Mouse (Mus musculus): ENCODE data around the gene Rbfox3.
A peak's percentile ranks its signal among the peaks of the same experiment; 100 is the strongest.

The Rbfox3 gene

DNA sequence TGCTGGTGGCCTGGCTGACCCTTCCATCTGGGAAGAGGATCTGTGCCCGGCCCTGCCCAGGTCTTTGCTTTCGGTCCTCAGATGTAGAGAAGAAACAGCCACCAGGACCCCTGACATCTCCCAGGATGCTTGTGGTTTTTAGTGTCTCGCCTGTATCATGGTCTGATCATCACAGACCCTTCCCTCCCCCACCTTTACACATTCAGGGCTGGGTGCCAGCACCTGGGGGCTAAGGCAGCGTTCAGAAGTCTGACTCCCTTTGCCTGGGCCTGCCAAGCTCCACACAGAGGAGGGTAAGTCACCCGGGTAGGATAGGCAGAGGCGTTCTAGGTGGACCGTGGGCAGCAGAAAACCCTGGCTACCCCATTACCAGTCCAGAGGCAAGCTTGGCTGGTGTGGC lies 403.1 kb downstream of the Rbfox3 start:
- no peak for DNase-seq (ENCODE audit: low spot score in 2 of 2)

DNA sequence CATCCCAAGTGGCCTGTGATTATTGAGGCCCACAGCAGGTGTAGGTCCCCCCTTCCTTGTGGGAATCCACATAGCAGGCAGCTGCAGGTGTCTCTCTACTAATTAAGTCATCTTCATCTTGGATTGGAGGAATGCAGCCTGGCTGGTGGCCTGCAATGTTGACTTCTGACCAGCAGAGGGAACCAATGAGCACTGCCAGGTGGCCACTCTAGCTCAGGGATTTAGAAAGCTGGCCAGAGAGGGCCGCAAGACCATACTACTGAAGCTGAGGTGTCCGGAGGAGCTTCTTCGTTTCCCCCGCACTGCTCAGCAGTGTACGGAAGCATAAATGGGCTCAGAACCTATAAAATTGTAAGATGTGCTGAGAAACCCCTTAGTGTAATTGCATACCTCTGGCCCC lies 403.5 kb downstream of the Rbfox3 start:
- peak; percentile 81 to 88 for DNase-seq (ENCODE audit: low spot score in 2 of 2)

DNA sequence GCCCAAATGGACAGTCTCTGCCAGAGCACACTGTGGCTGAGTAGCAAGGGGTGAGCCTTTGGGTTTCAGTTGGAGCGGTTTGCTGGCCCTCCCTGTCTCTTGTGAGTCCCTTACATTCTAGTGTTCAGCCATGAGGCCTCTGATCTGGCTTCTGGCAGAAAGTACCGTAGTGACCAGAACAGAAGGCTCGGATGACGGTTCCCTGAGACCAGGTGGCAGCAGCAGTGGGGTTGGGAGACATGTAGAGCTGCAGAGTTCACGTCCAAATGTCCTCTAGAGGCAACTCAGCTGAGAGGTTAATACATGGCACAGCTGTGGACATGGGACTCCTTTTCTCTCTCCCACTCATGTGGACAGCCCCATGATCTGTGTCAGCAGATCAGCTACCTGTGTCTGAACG lies 404.3 kb downstream of the Rbfox3 start:
- DNase-seq (ENCODE audit: low spot score in 2 of 2) = no peak

DNA sequence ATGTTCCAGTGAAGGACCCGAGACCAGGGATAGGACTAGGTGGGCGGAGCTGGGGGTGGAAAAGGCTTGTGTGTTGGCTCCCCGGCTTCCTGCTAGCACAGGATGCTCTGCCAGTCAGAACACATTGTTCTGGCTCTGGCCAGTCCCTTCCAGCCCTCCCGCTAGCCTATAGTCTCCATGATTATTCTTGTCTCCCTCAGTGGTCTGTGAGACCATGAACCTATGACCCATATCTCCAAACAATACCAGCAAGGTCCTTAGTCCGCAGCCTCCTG lies 407.3 kb downstream of the Rbfox3 start:
- DNase-seq (ENCODE audit: low spot score in 2 of 2) = no peak

DNA sequence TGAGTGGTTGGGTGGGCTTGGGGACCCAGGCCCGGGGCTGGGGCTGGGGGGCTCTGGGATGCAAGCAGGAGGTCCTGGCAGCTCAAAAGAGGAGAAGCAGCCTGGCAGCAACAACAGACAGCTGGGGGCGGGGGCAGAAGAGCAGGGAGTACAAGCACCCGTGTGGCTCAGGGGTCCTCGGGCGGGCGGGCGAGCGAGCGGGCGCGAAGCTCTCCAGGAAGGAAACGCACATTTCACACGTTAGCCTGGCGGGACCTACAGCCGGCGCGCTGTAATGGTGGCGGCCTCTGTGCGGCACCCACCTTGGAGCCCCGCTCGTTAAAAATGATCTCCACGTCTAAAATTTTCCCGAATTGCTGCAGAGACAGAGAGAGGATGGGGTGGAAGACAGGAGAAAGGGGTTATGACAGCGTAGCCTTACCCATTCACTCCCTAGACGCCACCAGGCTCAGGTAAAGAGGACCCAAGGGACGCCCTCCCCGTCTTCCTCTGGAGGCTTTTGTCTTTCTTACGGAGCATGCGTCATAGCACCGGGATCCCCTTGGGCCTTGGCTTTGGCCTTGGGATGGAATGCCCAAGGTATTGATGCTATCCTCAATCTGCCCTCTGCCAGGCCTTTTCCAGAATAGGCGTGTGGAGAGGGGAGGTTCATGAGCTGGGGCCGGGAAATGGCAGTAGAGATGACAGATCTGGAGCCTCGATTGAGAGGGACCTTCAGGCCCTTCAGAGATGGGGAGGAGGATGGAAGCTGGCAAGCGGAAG lies 407.8 kb downstream of the Rbfox3 start:
- no peak for DNase-seq (ENCODE audit: low spot score in 2 of 2)

DNA sequence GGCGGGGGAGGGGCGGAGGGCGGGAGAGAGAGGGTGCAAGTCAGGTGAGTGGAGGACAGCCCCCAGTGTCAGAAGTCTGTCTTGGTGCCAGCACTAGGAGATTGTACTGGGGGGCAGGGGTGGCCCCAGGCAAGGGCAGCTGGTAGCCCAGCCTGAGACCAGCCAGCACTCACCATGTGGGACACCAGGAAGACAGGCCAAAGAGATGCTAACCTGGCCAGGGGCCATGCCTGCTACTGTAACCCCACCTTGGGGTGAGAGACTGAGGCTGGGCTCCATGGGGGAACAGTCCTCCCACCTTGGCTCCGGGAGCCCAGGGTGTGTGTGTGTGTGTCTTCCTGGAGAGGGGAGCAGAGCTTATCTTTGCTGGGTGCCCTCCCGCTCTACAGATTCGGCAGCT lies 408.4 kb downstream of the Rbfox3 start:
- DNase-seq (ENCODE audit: low spot score in 2 of 2) = no peak

DNA sequence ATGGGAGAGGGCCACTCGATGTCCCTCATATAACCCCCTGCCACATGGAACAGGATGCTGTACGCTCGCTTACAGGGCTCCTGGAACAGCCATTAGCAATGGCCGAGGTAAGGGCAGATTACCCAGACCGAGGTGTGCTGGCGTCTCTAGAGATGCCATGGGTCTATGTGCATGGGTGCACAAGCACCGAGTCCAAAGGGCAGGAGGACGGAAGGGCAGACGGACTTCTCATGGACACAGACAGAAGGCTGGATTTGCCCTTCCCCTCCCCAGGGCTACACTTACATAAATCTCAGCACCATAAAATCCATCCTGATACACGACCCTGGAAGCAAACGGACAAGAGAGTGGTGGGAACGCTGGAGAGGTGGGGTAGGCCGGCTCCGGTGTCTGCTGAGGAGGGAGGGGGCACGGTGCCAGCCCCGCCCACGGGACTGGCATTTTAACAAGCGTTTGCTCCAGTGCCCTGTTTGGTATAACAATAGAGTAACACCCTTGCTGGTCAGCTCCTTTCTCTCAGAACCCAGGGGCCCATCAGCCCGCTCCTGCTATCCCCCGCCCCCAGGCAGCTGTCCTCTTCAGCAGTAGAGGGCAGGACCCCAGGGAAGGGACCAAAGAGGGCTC lies 415.2 kb downstream of the Rbfox3 start:
- no peak for DNase-seq (ENCODE audit: low spot score in 2 of 2)

DNA sequence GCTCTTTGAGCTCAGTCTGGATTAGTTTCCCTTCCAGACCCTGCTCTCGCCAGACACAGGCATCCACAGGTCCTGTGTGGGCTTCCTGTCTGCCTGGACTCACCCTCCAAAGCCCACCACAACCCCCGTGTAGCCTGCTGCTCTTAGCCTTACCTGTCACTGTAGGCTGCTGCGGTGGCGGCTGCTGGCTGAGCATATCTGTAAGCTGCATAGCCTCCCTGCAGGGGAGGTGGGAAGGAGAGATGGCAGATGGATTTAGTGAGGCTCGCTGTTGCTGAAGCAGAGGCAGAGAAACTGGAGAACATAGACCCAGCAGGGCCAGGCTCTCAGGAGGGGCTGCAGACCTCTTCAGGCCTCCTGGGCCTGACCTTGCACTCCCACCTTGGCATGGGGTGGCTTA lies 416.3 kb downstream of the Rbfox3 start:
- DNase-seq (ENCODE audit: low spot score in 2 of 2) = peak in 1 of 2 experiments; percentile 66

DNA sequence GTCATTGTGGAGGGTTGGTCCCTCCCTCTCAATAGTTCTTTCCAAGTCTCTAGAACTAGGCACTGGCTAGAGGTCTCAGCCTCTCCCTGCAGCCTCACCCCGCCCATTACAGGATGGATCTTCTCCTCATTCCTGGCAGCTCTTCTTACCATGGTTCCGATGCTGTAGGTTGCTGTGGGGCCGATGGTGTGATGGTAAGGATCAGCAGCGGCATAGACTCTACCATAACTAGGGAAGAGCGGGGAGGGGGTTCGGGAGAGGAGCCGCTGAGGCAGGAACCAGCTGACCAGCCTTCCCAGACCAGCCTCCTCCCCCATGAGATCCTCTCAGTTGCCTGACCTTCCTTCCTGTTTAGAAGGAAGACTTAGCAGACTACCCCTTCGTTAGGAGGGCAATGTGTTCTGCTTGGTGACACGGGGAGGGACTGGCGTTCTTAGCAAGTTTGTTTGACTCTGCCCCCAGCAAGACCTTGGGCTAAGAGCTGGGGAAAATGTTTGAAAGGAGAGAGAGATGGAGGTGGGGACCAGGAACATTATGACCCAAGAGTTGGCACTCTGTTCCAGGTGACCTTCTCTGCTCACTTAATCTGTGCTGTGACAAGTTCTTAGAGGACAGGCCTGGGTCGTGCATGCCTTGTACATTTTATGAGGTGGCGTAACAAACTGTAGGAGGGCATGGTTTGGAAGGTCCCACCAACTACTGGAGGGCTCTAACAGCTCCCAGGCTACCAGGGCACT lies 417.2 kb downstream of the Rbfox3 start:
- no peak for DNase-seq (ENCODE audit: low spot score in 2 of 2)

DNA sequence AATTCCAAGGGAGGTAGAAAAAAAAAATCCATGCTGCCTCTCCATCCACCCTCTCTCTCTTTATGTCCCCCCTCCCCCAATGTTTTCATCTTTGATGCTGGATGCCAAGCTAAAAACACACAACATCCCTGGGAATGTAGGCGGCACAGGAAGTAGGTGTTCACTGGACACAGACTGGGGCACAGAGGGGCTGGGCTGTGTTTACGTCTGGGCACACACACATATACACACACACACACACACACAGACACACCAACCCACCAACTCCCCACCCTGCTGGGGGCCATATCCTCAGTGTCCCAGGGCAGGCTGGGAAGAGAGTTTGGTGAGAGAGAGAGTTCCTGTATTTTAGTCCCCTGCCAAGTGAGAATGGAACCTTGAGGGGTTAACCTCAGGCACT lies 417.9 kb downstream of the Rbfox3 start:
- no peak for DNase-seq (ENCODE audit: low spot score in 2 of 2)

DNA sequence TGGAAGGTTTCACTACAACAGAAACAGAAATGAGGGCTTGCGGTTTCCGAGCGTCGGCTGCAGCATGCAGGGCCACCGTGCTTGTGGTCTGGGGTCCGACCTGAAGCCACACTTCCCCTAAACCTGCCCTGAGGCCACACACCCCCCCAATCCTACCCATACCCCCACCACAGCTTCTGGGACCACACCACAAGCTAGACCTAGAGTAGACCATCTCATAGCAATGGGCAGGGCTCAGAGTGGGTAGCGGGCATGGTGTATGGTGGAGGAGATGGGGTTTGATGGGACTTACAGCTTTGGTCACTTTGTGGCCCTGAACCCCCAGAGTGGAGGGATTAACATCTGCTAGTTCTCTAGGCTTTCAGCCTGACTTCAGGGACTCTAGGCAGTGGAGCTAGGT lies 420.2 kb downstream of the Rbfox3 start:
- no peak for DNase-seq (ENCODE audit: low spot score in 2 of 2)

DNA sequence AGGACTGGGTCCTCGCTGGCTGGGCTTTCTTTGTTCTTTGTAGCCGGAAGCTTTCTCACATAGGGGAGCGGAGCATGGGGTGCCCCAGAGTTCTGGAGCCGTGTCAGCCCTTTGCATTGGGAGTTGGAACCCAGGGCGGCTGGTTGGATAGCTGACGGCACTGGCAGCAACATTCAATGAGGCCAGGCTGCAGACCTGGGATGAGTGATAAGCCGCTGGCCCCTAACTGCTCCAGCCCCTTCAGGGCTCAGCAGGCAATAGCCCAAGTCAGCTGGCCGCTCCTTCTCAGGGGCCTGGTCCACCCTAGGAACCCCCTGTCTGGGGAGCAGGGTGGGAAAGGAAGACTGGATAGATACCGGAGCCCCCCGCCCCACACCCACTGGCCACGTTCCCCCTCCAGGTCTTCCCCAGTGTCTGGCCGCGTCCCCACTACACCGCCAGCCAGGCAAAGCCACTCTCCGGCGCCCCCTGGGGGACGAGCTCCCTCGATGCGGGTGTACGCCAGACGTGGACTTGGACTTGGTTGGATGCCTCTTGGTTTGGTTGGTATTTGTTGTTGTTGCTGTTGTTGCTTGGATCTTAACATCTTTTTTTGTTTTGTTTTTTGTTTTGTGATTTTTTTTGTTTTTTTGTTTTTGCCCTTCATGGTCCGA lies 420.7 kb downstream of the Rbfox3 start:
- peak; percentile 59 to 69 for DNase-seq (ENCODE audit: low spot score in 2 of 2)

DNA sequence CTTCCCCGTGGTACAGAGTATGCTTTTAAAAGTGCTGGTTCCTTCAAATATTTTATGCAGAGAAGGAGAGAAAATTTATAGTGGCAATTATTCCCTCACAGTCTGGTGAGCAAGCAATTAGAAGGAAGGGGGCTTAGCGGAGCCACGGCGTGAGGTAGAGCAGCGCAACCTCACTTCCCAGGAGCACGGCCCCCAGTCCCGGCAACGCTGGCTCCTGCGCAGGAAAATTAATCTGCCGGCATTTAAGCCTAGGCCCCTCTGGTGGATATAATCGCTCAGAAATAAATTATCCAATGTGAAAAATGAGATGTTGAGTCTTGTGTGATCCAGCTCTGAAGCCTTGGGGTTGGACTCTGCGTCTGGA lies 422.5 kb downstream of the Rbfox3 start:
- DNase-seq (ENCODE audit: low spot score in 2 of 2) = no peak

DNA sequence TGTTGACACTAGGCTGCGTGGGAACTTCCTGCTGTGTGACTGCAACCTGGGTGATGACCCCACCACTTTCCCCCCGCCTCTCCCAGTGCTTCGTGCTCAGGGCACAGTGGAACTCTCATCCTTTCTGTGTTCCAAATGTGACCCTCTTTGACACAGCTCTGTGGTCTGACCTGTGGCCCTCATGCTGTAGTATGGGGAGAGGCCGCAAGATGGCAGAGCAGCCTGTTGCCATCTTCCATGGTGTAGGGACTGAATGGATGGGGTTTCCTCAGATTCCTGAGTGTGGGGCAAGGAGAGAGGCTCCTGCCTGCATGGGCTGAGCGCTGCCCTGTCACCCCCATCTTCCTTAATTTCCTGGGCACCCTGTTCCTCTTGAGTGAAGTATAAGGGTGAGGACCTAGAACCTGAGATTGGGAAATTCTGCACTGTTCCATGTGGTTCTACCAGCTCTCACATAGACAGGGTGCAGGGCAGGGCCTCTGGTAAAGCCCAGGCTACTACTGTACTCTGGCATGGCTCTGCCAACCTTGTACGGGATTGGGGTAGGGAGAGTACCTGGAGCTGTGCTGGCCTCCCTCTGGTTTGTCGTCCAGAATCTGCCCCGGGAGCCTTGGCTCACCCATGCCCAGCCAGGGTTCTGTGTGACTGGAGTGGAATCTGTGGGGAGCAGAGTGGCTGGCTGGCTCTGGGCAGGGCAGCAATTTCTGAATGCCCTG lies 423.0 kb downstream of the Rbfox3 start:
- DNase-seq (ENCODE audit: low spot score in 2 of 2) = no peak

DNA sequence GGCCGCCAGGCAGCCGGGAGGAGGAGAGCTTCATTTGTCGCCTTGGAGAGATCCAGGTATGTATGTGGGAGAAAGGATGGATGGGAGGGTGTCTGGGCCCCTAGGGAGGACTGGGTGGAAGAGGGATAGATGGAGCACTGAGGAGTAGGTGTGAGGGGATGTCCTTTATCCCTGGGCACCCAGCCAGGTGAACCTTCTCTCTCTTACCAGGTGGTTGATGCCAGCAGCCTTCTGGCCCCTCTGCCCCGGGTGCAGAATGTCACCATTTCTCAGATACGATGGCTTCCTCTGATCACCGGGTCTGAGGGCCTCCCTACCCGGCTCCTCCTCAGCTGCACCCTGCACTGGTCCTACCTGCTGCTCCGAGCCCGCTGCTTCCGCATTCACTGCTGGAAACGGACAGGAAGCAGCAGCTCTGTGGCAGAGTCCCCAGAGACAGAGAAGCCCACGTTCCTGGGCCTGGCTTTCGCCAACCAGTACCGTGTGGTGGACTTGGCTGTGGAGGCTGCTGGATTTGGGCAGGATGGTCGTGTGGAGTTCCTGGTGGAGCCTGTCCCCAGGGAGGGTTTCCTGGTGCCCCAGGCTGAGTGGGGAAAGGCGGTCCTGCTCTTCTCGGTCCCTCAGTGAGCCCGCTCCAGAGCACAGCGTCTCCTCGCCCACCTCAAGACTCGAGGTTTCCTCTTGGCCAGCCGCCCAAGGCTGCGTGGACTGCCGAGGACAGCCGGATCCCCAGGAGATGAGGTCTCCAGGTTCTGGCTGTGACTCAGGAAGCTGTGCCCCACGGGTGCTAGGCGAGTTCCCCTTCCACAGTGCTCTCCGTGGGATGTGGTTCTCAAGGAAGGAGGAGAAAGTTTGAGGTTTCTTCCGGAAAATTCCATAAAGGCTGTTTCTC lies 424.3 kb downstream of the Rbfox3 start:
- no peak for DNase-seq (ENCODE audit: low spot score in 2 of 2)

DNA sequence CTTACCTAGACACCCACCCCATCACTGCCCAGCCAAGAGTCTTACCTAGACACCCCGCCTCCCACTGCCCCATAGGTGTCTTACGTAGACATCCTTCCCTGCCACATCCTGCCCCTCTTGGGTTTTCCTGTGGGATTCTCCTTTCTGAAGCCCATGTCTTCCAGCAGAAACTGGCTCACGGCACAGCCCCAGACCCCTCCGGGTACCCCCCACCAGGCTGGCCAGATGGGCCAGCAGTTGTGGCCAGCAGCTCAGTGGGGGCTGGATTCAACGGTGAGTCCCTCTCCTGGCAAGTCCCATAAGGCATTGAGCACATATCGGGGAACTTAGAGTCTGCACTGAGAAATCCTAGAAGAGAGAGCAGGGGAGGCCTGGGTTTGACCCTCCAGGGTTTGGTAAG lies 425.1 kb downstream of the Rbfox3 start:
- no peak for DNase-seq (ENCODE audit: low spot score in 2 of 2)

DNA sequence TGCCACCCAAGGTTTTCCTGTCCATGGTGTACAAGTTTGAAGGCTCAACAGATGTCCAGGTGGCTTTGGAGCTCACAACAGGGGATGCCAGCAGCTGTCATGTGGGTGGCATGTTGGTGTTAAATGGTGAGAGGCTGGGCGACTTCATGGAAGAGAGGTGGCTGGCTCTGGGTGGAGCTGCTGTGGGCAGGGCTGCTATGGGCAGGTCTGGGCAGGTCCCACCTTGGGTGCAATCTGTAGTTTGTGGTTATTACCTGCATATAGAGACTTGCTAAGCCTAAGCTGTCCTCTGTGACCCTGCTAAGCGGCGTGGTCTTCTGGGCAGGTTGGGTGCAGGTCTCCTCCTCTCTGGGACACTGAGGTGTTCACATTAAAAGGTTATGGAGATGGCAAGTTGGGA lies 425.6 kb downstream of the Rbfox3 start:
- no peak for DNase-seq (ENCODE audit: low spot score in 2 of 2)

DNA sequence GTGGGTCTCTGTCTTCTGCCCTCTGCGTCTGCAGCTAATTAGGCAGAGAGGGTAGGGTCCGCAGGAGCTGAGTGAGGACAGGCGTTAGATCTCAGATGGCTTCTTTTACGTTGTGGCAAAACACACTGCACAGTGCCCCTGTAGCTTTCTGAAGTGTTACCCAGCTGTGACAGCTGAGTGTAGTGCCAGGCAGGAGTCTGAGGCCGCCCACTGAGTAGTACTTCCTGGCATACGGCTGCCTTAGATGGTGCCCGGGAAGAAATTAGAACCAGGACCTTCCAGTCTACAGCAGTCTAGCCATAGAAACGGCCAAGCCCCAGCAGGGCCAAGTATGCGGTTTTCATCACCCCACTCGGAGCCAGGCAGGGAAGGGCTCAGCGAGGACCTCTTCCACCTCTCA lies 426.1 kb downstream of the Rbfox3 start:
- no peak for DNase-seq (ENCODE audit: low spot score in 2 of 2)

DNA sequence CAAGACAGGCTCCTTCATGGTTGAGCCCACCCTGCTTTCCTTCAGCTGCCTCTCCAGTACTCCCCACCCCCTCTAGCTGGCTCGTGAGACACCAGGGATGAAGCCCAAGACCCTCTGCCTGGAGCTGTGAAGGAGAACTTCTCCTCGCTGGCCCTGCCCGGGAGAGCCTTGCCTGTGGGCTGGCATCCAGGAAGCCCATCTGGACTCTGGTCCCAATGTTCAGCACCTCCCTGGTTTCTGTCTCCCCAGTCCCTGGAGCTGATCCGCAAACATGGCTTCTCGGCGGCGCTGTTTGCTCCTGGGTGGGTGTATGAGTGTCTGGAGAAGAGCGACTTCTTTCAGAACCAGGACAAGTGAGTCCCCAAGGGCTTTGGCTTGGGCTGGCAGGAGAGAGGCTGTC lies 427.2 kb downstream of the Rbfox3 start:
- no peak for DNase-seq (ENCODE audit: low spot score in 2 of 2)

DNA sequence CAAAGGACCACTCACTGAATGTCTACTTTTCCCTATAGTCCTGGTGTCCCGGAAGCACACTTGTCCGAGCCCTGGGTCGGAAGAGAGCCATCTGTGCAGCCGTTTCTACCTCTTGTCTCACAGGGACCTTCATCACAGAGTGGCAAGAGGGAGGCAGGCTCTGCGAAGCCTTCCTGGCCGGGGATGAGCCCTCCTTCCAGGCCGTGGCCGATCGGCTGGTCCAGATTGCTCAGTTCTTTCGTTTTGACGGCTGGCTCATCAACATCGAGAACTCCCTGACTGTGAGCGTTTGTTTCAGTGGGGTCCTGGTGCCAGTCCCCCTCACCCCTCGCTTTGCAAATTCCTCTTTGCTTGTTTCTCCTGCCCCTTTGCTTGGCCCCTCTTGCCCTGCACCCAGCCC lies 429.6 kb downstream of the Rbfox3 start:
- DNase-seq (ENCODE audit: low spot score in 2 of 2) = no peak

DNA sequence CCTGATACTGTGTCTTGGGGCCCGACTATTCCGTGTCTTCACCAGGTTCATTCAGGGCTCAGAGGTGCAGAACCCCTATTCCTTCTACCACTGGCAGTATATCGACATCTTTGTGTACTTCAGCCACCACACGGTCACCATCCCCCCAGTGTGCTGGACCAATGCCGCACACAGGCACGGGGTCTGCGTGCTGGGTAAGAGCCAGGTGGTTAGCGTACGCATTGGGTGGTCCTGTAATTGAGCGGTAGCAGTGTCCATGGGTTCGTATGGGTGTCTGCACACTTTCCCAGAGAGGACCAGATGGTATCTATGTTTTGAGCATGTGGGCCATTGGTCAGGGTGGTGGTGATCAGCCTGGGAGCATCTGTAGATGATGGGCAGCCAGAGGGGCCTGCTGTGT lies 430.2 kb downstream of the Rbfox3 start:
- no peak for DNase-seq (ENCODE audit: low spot score in 2 of 2)
